Mouse (Mus musculus) bone marrow macrophage, adult 2 months (primary cell): ENCODE measurements around the gene Aldoc. TPM values are rescaled to one million over a fixed set of nuclear protein-coding genes. Genes with fewer than 3 reads are reported as not detected.
"Not testable (repeated sequence)": the region's sequence is repeated elsewhere in the genome, so short reads cannot be mapped to it uniquely, and the experiment has no call there.

ENCODE experiments used
- H3K27ac ChIP-seq: 2 replicates; pipeline ENCODE4 v1.5.1; 2012; ENCODE audit warnings: low read depth, low read length; ENCODE audit not compliant: insufficient read depth
- H3K4me1 ChIP-seq: 2 replicates; pipeline ENCODE4 v1.6.1; 2012; ENCODE audit warnings: low read length; ENCODE audit not compliant: control insufficient read depth, insufficient read depth
- H3K4me3 ChIP-seq: 2 replicates; pipeline ENCODE4 v1.5.1; 2012; ENCODE audit warnings: mild to moderate bottlenecking, low read length, moderate library complexity; ENCODE audit not compliant: insufficient read depth
- CTCF ChIP-seq: IDR thresholded peaks from 2 replicates; pipeline ENCODE4 v1.5.1; 2012; ENCODE audit warnings: low read depth, mild to moderate bottlenecking, low read length, moderate library complexity
- POLR2A ChIP-seq: IDR thresholded peaks from 2 replicates; pipeline ENCODE4 v1.6.1; 2012; ENCODE audit warnings: mild to moderate bottlenecking, low read depth, low read length, borderline replicate concordance
- polyA plus RNA-seq: library from polyadenylated mRNA; stranded (reverse); fragments of >200 nt; gene quantifications from 2 replicates; pipeline ENCODE4 v1.2.4, GENCODE M21; 2012; ENCODE audit not compliant: missing spikeins, insufficient read depth, insufficient read length

Gene Aldoc
- polyA plus RNA-seq, result 21.9 and 31.0 TPM in 2 replicates

GRCm38 (mm10) chr11:78322860-78323259 is at the start of gene Aldoc:
Gene Aldoc, plus strand, starts transcription at chr11:78322968.
- H3K4me1 ChIP-seq, result peaks cover 20% of the 10 kb centered on the region
- H3K4me3 ChIP-seq, result peak within 1 kb of the TSS; percentile 63

GRCm38 (mm10) chr11:78275596-78275995 is 47.2 kb upstream of the Aldoc start:
- no peak overlapping the region for H3K27ac ChIP-seq
- TF ChIP-seq POLR2A (no peak), CTCF (no peak)
- peaks cover 17% of the 10 kb centered on the region for H3K4me1 ChIP-seq
- no peak overlapping the region for H3K4me3 ChIP-seq

More at GRCm38 (mm10) chr11:78322860-78323259, at the start of gene Aldoc:
- peak within 1 kb of the TSS; percentile 76 for H3K27ac ChIP-seq
- TF ChIP-seq CTCF (no peak), POLR2A (no peak)

GRCm38 (mm10) chr11:78276169-78276568 is 46.6 kb upstream of the Aldoc start:
- peaks cover 17% of the 10 kb centered on the region for H3K4me1 ChIP-seq
- H3K4me3 ChIP-seq, H3K27ac ChIP-seq: not testable (repeated sequence)

- H3K4me1 ChIP-seq, result peaks cover 14% of the 10 kb centered on the region
- TF ChIP-seq CTCF, result no peak
- no peak for TF ChIP-seq POLR2A
- H3K4me3 ChIP-seq, result no peak overlapping the region
- no peak overlapping the region for H3K27ac ChIP-seq
Observed at GRCm38 (mm10) chr11:78278853-78279252, 43.9 kb upstream of the Aldoc start.

- no peak overlapping the region for H3K4me3 ChIP-seq
- no peak overlapping the region for H3K27ac ChIP-seq
- H3K4me1 ChIP-seq, result peaks cover 14% of the 10 kb centered on the region
- TF ChIP-seq POLR2A, result no peak
- no peak for TF ChIP-seq CTCF
Observed at GRCm38 (mm10) chr11:78279586-78279985, 43.2 kb upstream of the Aldoc start.

- no peak overlapping the region for H3K4me3 ChIP-seq
- H3K4me1 ChIP-seq, result no peaks in the 10 kb centered on the region
- TF ChIP-seq POLR2A, result no peak
- no peak for TF ChIP-seq CTCF
- H3K27ac ChIP-seq, result no peak overlapping the region
Observed at GRCm38 (mm10) chr11:78289146-78289763, 33.5 kb upstream of the Aldoc start.

GRCm38 (mm10) chr11:78290654-78291053 is 32.1 kb upstream of the Aldoc start, which contains the start of gene BC030499:
Gene BC030499, plus strand, starts transcription at chr11:78290841.
- no peak within 1 kb of the TSS for H3K4me3 ChIP-seq
- TF ChIP-seq POLR2A (no peak), CTCF (no peak)
- no peak within 1 kb of the TSS for H3K27ac ChIP-seq
- H3K4me1 ChIP-seq, result no peaks in the 10 kb centered on the region

GRCm38 (mm10) chr11:78294585-78294984 is 28.2 kb upstream of the Aldoc start:
- no peak for TF ChIP-seq POLR2A
- no peak for TF ChIP-seq CTCF
- H3K4me3 ChIP-seq, result no peak overlapping the region
- no peak overlapping the region for H3K27ac ChIP-seq
- H3K4me1 ChIP-seq, result no peaks in the 10 kb centered on the region

GRCm38 (mm10) chr11:78300917-78301316 is 21.9 kb upstream of the Aldoc start:
- TF ChIP-seq POLR2A, result no peak
- no peak for TF ChIP-seq CTCF
- Histone ChIP-seq H3K4me1 (peaks cover 15% of the 10 kb centered on the region), H3K27ac (no peak overlapping the region), H3K4me3 (peak overlapping the region; percentile 47)

- H3K4me1 ChIP-seq, result peaks cover 18% of the 10 kb centered on the region
- H3K27ac ChIP-seq, result peak within 1 kb of the TSS; percentile 15; the same call in 1 of the 2 replicates
Observed at GRCm38 (mm10) chr11:78301357-78302084, 21.2 kb upstream of the Aldoc start, which contains the start of gene Spag5. Gene Spag5, plus strand, starts transcription at chr11:78301529.

More at GRCm38 (mm10) chr11:78301357-78302084, 21.2 kb upstream of the Aldoc start, which contains the start of gene Spag5:
- peak within 1 kb of the TSS; percentile 91 for H3K4me3 ChIP-seq
- TF ChIP-seq POLR2A, result no peak
- TF ChIP-seq CTCF, result 0 out of 2 replicates have a peak, but pooled peaks have one; percentile 7
